17 mouse cellular contexts compared by ENCODE assay signal in genomic region chr17:84002327-84002726, GRCm38 (mm10).
DNase-seq lines count a peak whose midpoint lies in the region; ATAC-seq and TF ChIP-seq lines count a peak whose summit lies in the region.
"Had no signal": no experiment of that assay in that cellular context is flagged by ENCODE, and none has a peak within 500 bp of the region (broad histone marks: within the 10 kb centered on the region; RNA-seq: fewer than 3 reads in every experiment).

No protein-coding gene starts in this region.

- 95% methylated on average over 16 of the region's 16 CpGs for WGBS in embryonic facial prominence, embryonic 12.5 days
- WGBS in embryonic facial prominence, embryonic 10.5 days = 94% methylated on average over 16 of the region's 16 CpGs
- 95% methylated on average over 16 of the region's 16 CpGs for WGBS in embryonic facial prominence, embryonic 15.5 days
- 93% methylated on average over 16 of the region's 16 CpGs for WGBS in limb, embryonic 15.5 days
- 90% methylated on average over 16 of the region's 16 CpGs for WGBS in heart, adult 2 months

- H3K27ac ChIP-seq in embryonic facial prominence, embryonic 12.5 days = peak overlapping the region; percentile 9; the same call in 1 of the 2 replicates
- no peak overlapping the region for H3K27ac ChIP-seq in embryonic facial prominence, embryonic 10.5 days (replicated peaks)
- peak overlapping the region; percentile 86; the same call in 1 of the 2 replicates for H3K27ac ChIP-seq in embryonic facial prominence, embryonic 15.5 days (replicated peaks)
- H3K27ac ChIP-seq in limb, embryonic 15.5 days = peak overlapping the region; percentile 85; the same call in 1 of the 2 replicates
- H3K27ac ChIP-seq in heart, adult 2 months = no peak overlapping the region
- H3K27ac ChIP-seq: forebrain, embryonic 12.5 days; hindbrain, embryonic 15.5 days had no signal

- no peak for TF ChIP-seq EP300 in heart, adult 2 months (IDR thresholded peaks at IDR 0.05; ENCODE audit: insufficient read depth, low read depth, low read length)

- no peak overlapping the region for H3K9ac ChIP-seq in embryonic facial prominence, embryonic 12.5 days
- no peak overlapping the region for H3K9ac ChIP-seq in embryonic facial prominence, embryonic 15.5 days
- no peak overlapping the region for H3K9ac ChIP-seq in limb, embryonic 15.5 days
- H3K9ac ChIP-seq in heart, adult 2 months (ENCODE audit: low read depth, low read length) = no peak overlapping the region
- H3K9ac ChIP-seq: forebrain, embryonic 12.5 days; heart, embryonic 12.5 days; hindbrain, embryonic 15.5 days had no signal

- no peak for ATAC-seq in embryonic facial prominence, embryonic 12.5 days (ENCODE audit: insufficient number of reproducible peaks, insufficient read depth, low FRiP score, low TSS enrichment)
- ATAC-seq in embryonic facial prominence, embryonic 15.5 days (ENCODE audit: insufficient number of reproducible peaks, low FRiP score, low TSS enrichment, low read depth) = no peak
- no peak for ATAC-seq in limb, embryonic 15.5 days (ENCODE audit: insufficient number of reproducible peaks, low FRiP score, low TSS enrichment, low read depth)
- ATAC-seq: forebrain, embryonic 16.5 days; intestine, embryonic 16.5 days had no signal

- H3K27me3 ChIP-seq in embryonic facial prominence, embryonic 12.5 days = no peaks in the 10 kb centered on the region
- H3K27me3 ChIP-seq in embryonic facial prominence, embryonic 10.5 days (replicated peaks; ENCODE audit: low read depth, poor library complexity, severe bottlenecking) = peaks cover 10% of the 10 kb centered on the region
- H3K27me3 ChIP-seq in embryonic facial prominence, embryonic 15.5 days = no peaks in the 10 kb centered on the region
- no peaks in the 10 kb centered on the region for H3K27me3 ChIP-seq in limb, embryonic 15.5 days
- H3K27me3 ChIP-seq in heart, adult 2 months (ENCODE audit: control insufficient read depth, insufficient read depth, low read length) = no peaks in the 10 kb centered on the region
- H3K27me3 ChIP-seq: hindbrain, embryonic 15.5 days had no signal

- intact Hi-C loops in heart, adult 2 months (cut with DNase I) = no loop called here

- H3K4me3 ChIP-seq in embryonic facial prominence, embryonic 12.5 days = no peak overlapping the region
- no peak overlapping the region for H3K4me3 ChIP-seq in embryonic facial prominence, embryonic 10.5 days
- H3K4me3 ChIP-seq in embryonic facial prominence, embryonic 15.5 days (replicated peaks) = no peak overlapping the region
- H3K4me3 ChIP-seq in limb, embryonic 15.5 days = no peak overlapping the region
- H3K4me3 ChIP-seq in heart, adult 2 months = no peak overlapping the region
- H3K4me3 ChIP-seq: forebrain, embryonic 12.5 days; heart, embryonic 12.5 days; hindbrain, embryonic 15.5 days had no signal

- peaks cover 9% of the 10 kb centered on the region for H3K4me1 ChIP-seq in embryonic facial prominence, embryonic 12.5 days
- H3K4me1 ChIP-seq in embryonic facial prominence, embryonic 10.5 days = peaks cover 51% of the 10 kb centered on the region
- peaks cover 36% of the 10 kb centered on the region for H3K4me1 ChIP-seq in embryonic facial prominence, embryonic 15.5 days
- H3K4me1 ChIP-seq in limb, embryonic 15.5 days = peaks cover 35% of the 10 kb centered on the region
- peaks cover 9% of the 10 kb centered on the region for H3K4me1 ChIP-seq in heart, adult 2 months (ENCODE audit: control insufficient read depth, insufficient read depth, low read length)
- H3K4me1 ChIP-seq: heart, embryonic 12.5 days had no signal

- no peak for TF ChIP-seq POLR2A in heart, adult 2 months (IDR thresholded peaks at IDR 0.05; ENCODE audit: insufficient read depth, low read depth, low read length)

- H3K4me2 ChIP-seq in embryonic facial prominence, embryonic 12.5 days (replicated peaks) = no peak overlapping the region
- H3K4me2 ChIP-seq in embryonic facial prominence, embryonic 15.5 days (replicated peaks) = no peak overlapping the region
- no peak overlapping the region for H3K4me2 ChIP-seq in limb, embryonic 15.5 days
- H3K4me2 ChIP-seq: forebrain, embryonic 12.5 days; heart, embryonic 12.5 days; hindbrain, embryonic 15.5 days had no signal

- no peaks in the 10 kb centered on the region for H3K79me2 ChIP-seq in heart, adult 2 months (replicated peaks; ENCODE audit: control insufficient read depth, insufficient read depth, low read length)

- DNase-seq in embryonic facial prominence, embryonic 10.5 days (ENCODE audit: low spot score) = no peak
- DNase-seq in adipocyte (ENCODE audit: low spot score) = peak; percentile 62
- DNase-seq in embryo, embryonic 10.5 days (ENCODE audit: low spot score) = no peak
- DNase-seq in heart, adult 2 months = no peak
- DNase-seq: adrenal gland, postnatal 25 days; cerebellum, adult 11 months; cerebellum, adult 8-10 months; cerebellum, postnatal 14 days; heart, postnatal 36 days had no signal

- TF ChIP-seq CTCF in heart, adult 2 months (IDR thresholded peaks at IDR 0.05) = no peak

- H3K36me3 ChIP-seq in embryonic facial prominence, embryonic 12.5 days = no peaks in the 10 kb centered on the region
- H3K36me3 ChIP-seq in embryonic facial prominence, embryonic 10.5 days (replicated peaks) = no peaks in the 10 kb centered on the region
- H3K36me3 ChIP-seq in embryonic facial prominence, embryonic 15.5 days = no peaks in the 10 kb centered on the region
- no peaks in the 10 kb centered on the region for H3K36me3 ChIP-seq in limb, embryonic 15.5 days
- no peaks in the 10 kb centered on the region for H3K36me3 ChIP-seq in heart, adult 2 months (ENCODE audit: control insufficient read depth, insufficient read depth, low read length)
- H3K36me3 ChIP-seq: forebrain, embryonic 12.5 days; heart, embryonic 12.5 days; hindbrain, embryonic 15.5 days had no signal

- H3K9me3 ChIP-seq in embryonic facial prominence, embryonic 12.5 days = no peaks in the 10 kb centered on the region
- H3K9me3 ChIP-seq in embryonic facial prominence, embryonic 10.5 days = no peaks in the 10 kb centered on the region
- H3K9me3 ChIP-seq in embryonic facial prominence, embryonic 15.5 days (replicated peaks) = no peaks in the 10 kb centered on the region
- H3K9me3 ChIP-seq in limb, embryonic 15.5 days = no peaks in the 10 kb centered on the region
- H3K9me3 ChIP-seq: forebrain, embryonic 12.5 days; heart, embryonic 12.5 days; hindbrain, embryonic 15.5 days had no signal

Comparison
In these comparisons a context has a peak if more than half of its experiments do, and no peak if none do; other contexts are left out.
1. H3K27ac ChIP-seq: peak in embryonic facial prominence, embryonic 12.5 days (single experiment), embryonic facial prominence, embryonic 15.5 days (single experiment) and limb, embryonic 15.5 days (single experiment); none in embryonic facial prominence, embryonic 10.5 days (single experiment) and heart, adult 2 months (single experiment).